Mouse (Mus musculus) spleen, postnatal 10 days (tissue): Measurements from ENCODE around the gene Lrch1.

Source experiments
- DNase-seq, 2 experiments: peaks; one replicate each; pipeline ENCODE4 v3.0.0; 2021 to 2022; ENCODE audit warnings: low spot score in 2 of 2

Lrch1 gene

DNA sequence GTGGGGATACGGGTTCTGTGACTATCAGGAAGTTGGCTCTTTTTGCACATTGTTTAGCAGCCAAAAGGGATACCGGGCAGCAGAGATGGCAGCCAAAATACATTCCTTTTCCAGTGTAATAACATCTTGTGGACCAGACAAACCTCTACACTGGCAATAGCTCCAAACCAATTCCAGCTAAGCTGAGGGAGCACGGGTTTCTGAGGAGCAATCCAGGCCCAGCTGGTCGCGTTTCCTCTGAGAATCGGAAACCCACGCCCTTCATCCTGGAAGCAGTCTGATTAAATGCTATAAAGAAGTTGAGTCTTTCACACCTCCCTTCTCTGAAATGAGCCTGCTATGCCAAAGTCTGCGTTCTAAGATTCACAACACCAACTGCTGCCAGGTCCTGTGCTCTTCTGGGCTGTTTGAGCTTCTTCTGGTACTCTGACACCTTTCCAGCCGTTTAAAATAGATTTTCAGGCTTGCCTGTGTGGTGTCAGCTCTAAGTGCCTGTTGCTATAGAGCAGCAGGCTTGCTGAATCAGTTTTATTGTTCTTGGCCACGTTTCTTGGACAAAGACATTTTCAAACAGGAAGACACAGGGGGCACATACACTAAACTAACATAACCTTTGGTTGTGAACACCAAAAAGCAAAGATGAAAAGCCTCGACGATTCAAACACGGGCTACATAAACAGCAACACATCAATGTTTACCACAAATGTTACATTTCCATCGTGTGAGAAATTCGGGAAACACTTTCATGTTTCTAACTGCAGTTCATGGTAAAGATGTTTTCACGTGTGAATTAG lies 94.5 kb downstream of the Lrch1 start:
- no peak for DNase-seq

DNA sequence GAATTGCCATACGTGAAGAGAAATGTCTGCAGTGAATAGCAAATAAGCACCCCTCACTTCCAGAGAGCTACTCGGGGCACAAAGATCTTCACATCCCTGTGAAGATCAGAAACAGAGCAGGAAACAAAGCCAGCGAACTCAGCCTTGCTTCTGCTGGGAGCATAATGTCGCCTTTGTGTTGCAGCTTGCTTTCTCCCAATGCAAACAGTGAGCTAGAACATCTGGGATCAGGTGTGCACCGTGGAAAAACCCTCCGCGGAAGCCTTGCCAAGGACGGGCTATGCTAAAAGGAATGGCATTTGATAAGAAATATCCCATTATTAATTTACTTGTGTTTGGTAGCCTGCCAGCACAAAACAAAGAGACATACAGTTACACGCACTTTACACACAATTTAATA lies 95.8 kb downstream of the Lrch1 start:
- DNase-seq = no peak

GRCm38 (mm10) chr14:74849020-74849419 lies 98.7 kb downstream of the Lrch1 start:
- no peak for DNase-seq

DNA sequence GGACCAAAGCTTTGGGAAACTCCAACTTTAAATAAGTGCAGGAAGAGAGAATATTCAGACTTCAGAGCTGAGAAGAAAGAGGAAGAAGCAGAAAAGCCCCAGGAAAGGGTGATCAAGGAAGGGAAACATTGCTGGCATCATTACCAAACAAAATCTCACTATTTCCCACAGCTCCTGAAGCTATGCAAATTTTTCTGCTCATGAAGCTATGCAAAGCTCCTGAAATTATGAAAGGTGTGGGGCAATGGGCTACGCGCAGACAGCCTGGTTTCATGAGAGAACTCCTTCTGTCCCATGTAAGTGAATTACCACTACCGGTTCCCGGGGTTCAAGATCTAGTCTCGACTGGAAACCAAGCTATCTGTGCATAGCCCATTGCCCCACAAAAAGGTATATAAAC lies 99.5 kb downstream of the Lrch1 start:
- no peak for DNase-seq

GRCm38 (mm10) chr14:74847311-74848133 lies 100.2 kb downstream of the Lrch1 start:
- peak in 1 of 2 experiments; percentile 63 for DNase-seq

GRCm38 (mm10) chr14:74846668-74847067 lies 101.0 kb downstream of the Lrch1 start:
- DNase-seq = no peak

- no peak for DNase-seq
Observed at GRCm38 (mm10) chr14:74845661-74846274, 101.9 kb downstream of the Lrch1 start.

GRCm38 (mm10) chr14:74841708-74842107 lies 106.0 kb downstream of the Lrch1 start:
- no peak for DNase-seq

DNA sequence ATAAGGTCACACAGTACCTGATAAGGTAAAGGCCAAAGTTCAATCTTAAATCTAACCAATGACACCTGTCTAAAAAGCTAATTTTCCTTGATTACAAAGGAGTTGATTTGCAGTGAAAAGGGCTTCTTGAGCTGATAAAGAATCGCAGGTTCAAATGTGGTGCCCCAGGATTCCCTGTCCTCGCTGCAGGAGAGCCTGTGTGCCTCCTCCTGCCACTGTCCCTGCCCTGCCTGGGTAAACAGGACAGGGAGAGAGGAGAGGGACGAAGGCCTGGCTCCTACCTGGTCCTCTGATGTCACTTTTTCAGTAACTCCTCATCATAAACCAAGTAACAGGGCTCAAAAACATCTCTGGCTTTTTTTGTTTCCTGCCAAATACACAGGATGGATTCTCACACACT lies 106.4 kb downstream of the Lrch1 start:
- no peak for DNase-seq

- no peak for DNase-seq
Observed at GRCm38 (mm10) chr14:74840820-74841219, 106.9 kb downstream of the Lrch1 start.

- DNase-seq = no peak
Observed at GRCm38 (mm10) chr14:74840328-74840727, 107.3 kb downstream of the Lrch1 start.

- no peak for DNase-seq
Observed at GRCm38 (mm10) chr14:74838816-74839215, 108.9 kb downstream of the Lrch1 start.

- no peak for DNase-seq
Observed at GRCm38 (mm10) chr14:74835010-74835409, 112.7 kb downstream of the Lrch1 start.

DNA sequence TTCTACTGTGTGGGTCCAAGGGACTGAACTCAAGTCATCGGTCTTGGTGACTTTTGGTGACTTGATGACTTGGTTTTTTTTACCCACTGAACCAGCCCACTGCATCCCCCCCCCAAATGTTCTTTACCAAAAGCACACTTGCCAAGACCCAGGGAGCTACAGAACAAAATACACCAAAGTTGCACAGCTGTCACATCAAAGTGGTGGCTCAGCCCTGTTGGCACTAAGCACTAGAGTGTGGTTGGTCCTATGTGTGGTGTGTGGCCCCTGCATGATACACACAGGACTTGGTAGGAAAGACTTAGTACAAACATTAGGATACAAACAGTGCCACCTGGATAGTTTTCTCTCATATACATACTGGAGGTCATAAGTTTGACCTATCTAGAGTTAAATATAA lies 113.5 kb downstream of the Lrch1 start:
- DNase-seq = no peak

GRCm38 (mm10) chr14:74831653-74832052 lies 116.0 kb downstream of the Lrch1 start:
- no peak for DNase-seq

DNA sequence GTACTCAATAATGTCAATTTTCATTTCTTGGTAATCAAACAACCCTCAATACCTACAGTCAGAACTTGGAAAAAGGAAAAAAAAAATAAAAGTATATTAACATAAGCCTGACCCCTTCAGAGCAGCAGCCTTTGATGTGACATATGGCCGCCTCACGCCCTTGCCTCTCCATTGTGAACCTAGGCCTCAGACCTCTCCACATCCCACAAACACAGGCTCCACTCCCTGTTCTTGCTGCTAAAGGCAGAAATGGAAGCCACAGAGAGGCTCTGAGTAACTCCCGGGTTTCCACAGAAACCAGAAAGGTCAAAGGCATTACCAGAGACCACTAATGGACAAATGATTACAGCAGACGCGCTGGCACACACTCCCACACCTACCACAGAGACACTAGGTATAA lies 116.6 kb downstream of the Lrch1 start:
- no peak for DNase-seq

DNA sequence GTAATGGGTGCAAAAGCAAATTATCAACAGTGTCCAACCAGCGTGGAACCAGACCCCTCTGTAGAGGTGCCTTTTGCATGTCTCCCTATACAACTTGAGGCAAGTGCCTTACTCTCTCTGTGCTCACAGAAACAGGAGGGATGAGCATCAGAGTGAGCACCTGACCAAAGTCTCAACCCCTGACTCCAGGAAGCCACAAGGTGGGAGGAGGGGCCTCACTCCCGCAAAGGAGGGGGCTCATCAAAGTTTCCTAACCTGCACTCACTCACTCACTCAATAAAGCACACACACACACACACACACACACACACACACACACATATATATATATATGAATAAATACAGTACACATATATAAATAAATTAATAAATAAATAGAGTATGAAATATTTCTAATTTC lies 117.1 kb downstream of the Lrch1 start:
- no peak for DNase-seq

GRCm38 (mm10) chr14:74822757-74823680 lies 124.7 kb downstream of the Lrch1 start:
- DNase-seq = no peak

- DNase-seq = no peak
Observed at GRCm38 (mm10) chr14:74822048-74822447, 125.6 kb downstream of the Lrch1 start.

DNA sequence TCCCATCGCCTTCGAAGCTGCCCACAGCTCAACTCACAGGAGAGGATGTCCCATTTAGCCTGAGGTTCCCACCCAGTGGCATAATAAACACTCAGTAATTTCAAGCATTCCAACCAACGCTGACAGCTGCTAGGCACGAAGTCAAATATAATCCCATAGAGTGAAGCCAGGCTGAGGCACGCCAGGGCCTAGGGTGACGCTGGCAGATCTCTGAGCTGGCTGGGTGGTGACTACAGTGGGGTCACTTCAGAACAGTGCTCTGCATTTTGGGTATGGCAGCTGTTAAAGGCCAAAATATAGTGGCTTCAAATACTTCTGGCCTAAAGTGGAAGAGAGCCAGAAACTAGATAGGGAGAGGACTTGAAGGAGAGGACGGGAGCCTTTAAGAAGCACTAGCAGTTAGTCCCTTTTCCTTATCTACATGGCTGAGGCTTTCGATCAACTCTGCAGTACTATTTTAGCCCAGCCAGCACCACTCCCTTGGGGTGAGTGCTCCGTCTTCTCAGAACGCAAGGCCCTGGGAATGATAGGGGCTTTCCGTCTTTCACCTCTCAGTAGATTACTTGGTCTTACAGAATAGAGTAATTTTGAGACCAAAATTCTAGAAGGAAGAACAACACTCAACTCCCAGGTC lies 127.4 kb downstream of the Lrch1 start:
- DNase-seq = no peak

- DNase-seq = no peak
Observed at GRCm38 (mm10) chr14:74816705-74817104, 131.0 kb downstream of the Lrch1 start.
